Mouse (Mus musculus) heart, postnatal 4 days (tissue): ENCODE data around the gene Mlxipl. TPM values are rescaled to one million over a fixed set of nuclear protein-coding genes. Genes with fewer than 3 reads are reported as not detected.
"Not testable (repeated sequence)": the region's sequence is repeated elsewhere in the genome, so short reads cannot be mapped to it uniquely, and the experiment has no call there.

Experiments
- DNase-seq: peaks from one replicate; pipeline ENCODE4 v3.0.0; 2021
- total RNA-seq, 2 experiments: library from RNA; stranded (reverse); gene quantifications; 2 replicates each; pipeline ENCODE4 v1.2.3; 2021

Mlxipl gene
- 1 to 10 TPM; 8.4 to 9.6 TPM for total RNA-seq

DNA sequence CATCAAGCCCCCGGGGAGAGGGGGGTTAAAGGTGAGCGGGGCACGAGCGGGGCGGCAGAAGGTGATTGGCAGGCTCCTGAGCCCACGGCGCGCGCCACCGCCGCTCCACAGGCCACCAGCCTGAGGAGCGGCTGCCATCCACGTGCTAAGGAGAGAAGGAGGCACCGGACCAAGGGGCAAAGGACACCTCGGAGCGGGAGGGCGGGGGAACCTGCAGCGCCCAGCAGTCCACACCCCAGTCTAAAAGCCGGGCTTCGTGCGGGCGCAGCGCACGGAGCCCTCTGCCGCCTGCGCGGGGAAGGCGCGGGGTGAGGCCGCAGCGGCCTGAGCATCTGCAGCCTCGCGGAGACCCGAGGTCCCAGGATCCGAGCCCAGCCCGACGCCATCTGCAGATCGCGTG lies at the start of gene Mlxipl:
Mlxipl (plus strand) TSS at position 238 of the 400 bp plus-strand sequence.
- DNase-seq: no peak

DNA sequence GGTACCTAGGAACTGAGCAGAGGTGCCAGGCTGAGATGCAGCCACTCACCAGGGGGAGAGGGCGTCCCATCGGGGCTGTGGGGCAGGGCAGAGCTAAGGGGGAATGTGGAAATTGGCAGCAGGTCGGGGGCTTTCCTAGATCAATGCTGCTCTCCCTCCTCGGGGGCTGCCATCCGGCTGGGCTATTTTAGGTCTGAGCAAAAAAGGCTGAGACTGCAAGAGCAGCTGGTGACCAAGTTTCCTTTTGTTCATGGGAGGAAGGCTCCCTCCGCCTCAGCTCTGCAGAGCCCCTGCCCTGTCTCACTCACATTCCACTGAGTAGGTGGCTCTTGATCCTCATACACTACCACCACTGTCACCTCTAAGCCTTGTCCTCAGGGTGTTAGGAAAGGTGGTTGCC lies 49.6 kb upstream of the Mlxipl start:
- DNase-seq: no peak

DNA sequence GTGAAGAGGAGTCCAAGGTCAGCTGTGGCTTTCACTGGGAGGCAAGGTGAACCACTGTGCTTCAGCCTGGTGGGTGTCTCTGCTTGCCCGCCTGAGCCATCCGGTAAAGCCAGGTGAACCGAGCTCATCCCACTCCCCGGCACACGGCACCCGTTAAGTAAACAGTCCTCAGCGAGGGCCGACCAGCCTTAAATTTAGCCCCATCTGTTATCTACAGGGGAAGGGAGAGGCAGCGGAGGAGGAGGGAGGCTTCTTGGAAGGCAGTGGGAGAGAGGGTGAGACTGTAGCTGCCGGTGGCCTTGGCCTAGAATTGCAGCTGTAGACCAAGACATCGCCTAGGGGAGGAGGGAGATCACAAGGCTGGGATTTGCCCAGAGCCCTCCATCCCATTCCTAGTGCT lies 48.9 kb upstream of the Mlxipl start:
- no peak for DNase-seq

DNA sequence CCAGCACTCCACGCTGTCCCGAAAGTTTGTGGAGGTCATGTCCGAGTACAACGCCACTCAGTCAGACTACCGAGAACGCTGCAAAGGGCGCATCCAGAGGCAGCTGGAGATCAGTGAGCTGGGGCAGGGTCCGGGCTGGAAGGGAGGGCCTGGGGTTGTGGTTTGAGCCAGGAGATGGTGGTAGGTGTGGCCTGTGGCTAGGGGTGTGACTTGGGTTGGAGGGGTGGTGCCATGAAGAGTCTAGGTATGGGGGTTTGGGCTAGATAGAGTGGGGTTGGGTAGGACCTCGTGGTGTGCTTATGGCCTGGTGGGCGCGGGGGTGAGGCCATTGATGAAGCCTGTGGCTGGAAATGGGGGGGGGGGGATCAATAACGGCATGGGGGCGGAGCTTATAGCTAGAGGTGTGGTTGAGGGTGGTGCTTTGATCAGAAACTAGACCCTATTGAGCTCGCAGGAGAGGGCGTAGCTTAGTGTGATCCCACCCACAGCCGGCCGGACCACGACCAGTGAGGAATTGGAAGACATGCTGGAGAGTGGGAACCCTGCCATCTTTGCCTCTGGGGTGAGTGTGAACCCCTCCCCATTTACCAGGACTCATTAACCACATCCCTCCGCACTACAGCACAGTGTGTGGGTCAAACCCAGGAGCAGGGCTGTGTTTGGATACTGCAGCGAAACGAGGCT lies 47.4 kb upstream of the Mlxipl start:
- no peak for DNase-seq

DNA sequence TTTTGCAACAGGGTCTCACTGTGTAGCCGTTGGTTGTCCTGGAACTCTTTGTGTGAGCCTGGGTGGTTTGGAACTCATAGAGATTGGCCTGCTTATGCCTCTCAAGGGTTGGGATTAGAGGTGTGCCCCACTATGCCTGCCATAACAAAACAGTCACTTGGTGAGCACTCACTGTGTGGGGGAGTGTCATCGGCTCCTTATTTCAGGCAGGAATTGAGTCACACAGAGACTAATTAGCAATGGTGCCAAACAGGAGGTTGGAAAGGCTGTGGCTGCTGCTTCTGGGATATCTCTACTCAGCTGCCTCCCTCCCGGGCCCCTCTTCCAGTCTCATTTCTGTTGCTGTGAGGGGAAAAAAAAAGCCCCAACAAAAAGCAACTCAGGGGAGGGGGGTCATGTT lies 45.1 kb upstream of the Mlxipl start:
- DNase-seq: no peak

DNA sequence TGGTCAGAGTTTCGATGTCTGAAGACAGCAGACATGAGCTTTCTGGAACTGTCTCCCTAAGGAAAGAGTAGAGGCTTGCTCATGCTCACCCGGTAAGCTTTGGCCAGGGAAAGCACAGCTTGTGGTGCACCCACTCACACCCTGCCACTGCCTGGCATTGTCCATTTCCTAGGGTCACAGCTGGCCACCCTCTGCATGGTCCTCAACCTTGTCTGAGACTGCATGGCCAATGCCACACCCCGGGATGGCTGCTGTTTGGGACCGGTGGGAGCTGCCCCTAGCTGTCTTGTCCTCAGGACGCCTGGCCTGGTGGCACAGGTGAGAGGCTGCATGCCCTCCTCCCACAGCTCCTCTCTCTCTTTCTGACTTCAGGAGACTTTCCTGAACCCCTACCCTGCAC lies 41.2 kb upstream of the Mlxipl start:
- no peak for DNase-seq

DNA sequence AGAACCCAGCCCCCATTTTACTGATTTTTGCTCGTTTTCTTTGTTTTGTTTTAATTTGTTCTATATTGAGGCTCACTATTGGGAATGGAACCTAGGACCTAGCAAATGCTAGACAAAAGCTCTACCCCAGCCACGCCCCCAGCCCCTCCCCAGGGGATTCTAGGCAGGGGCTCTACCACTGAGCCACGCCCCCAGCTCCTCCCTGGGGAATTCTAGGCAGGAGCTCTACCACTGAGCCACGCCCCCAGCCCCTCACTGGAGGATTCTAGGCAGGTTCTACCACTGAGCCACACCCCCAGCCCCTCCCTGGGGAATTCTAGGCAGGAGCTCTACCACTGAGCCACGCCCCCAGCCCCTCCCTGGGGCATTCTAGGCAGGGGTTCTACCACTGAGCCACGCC lies 40.4 kb upstream of the Mlxipl start:
- not testable (repeated sequence) for DNase-seq

DNA sequence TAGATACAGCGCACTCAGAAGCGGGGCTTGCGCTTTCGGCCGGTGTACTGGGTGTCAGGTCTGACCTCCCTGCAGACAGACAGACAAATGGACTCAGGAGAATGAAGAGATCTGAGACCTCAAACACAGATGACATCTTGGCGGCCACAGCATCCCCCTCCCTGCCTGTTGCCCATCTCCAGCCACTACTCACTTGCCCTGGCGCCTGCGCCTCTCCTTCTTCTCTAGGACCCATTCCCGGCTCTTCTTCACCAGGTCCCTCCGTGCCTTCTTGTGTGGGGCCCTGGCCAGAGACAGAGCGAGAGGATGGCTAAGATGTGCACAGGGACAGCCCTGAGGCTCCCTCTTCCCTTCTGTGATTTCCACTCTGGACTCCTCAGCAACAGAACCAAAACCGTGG lies 36.3 kb upstream of the Mlxipl start:
- no peak for DNase-seq

DNA sequence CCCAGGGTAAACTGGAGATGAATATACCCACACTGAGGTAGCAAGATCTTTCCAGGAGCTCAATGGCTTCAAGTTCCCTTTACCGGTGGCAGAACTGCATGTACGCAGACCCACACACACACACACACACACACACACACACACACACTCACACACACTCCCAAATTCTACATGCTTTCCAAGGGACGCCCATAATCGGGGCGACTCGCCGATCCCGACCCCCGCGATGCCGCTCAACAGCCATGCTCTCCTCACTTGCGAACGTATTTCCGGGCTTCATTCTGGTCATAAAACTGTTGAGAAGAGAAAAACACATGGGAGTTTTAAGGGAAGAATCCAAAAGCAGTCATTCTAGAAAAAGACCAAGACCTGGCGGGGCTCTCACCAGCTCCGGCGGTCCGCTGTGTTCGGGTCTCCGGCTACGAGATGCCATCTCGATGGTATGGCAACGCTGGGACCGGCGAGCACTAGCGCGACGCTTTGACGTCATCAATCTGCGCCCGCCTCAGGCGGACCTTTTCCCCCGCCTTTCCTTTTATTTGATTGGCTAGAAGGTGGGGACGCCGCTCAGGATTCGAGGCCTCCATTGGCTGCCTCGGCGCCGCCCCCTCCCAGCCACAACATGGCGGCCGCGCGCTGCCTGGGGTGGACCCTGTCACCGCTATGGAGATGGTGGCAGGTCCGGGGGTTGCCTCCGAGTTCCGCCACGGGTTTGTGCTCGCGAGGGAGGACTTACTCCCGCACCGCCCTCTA lies 25.9 kb upstream of the Mlxipl start, which contains the start of gene Dnajc30:
Dnajc30 (plus strand) TSS at position 574 of the 753 bp plus-strand sequence.
- DNase-seq: peak; percentile 98

DNA sequence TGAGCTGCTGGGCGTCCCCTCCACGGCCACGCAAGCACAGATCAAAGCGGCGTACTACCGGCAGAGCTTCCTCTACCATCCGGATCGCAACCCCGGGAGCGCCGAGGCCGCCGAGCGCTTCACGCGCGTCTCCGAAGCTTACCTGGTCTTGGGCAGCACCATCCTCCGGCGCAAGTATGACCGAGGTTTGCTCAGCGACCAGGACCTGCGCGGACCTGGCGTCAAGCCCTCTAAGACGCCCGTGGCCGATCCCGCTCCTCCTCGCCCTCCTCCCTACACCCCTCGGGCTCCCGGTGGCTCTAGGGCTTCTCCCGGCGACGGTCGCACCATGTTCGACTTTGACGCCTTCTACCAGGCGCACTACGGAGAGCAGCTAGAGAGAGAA lies 25.3 kb upstream of the Mlxipl start:
- no peak for DNase-seq

DNA sequence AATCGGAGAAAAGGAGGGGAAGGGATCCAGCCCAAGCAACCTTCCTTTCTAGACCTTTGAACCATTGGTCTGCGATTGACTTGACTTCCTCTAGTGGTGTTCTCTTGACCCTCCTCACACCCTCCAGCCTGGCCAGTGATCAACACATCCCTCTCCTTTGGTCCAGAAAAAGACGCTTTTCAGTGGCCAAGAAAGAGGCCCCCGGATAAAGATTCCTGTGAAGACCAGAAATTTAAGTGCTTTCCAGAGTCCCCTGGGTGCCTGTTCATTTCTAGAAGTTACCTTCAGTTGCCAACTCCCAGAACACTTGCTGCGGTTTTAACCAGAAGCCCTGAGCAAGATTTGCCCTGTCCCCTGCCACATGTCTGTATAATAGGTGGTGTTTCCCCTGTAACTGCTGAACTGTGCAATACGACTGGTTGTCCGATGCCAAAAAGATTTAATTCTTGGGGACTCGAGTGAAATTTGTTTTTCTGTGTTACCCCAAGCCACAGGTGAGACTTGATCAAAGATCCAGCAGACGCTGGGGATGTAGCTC lies 24.7 kb upstream of the Mlxipl start, which contains the start of gene Bud23:
Bud23 (minus strand) TSS at position 51 of the 538 bp plus-strand sequence.
- DNase-seq: not testable (repeated sequence)

DNA sequence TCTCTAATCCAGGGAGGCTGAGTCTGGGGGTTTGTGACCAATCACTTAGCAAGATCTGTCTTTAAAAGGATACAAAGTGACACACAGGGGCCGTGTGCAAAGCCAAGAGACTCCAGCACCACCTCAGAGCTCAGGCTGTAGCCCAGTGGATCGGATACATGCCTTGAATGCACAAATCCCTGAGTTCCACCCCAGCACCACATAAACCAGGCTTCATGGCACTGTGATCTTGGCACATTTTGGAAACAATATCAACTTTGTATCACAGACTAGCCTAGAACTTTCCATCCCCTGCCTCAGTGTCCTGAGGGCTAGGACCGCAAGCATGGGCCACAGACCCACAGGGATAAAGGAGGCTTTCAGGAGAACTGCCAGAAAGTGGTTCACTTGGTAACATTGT lies 23.7 kb upstream of the Mlxipl start:
- no peak for DNase-seq

DNA sequence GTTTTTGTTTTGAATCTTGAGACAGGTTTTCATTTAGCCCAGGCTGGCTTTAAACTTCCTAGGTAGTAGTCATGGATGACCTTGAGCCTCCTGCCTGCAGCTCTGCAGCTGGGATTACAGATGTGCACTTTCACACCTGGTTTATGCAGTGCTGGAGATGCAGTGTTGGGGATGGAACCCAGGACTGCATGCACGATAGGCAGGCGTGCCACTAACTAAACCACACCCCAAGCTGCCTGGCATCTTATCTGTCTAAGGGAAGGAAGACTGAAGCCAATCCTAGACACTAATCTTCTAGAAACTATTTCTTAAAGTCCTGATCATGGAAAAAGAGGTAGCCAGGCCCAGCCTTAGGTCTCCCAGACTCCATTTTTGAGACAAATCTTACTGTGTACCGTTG lies 19.2 kb upstream of the Mlxipl start:
- no peak for DNase-seq

DNA sequence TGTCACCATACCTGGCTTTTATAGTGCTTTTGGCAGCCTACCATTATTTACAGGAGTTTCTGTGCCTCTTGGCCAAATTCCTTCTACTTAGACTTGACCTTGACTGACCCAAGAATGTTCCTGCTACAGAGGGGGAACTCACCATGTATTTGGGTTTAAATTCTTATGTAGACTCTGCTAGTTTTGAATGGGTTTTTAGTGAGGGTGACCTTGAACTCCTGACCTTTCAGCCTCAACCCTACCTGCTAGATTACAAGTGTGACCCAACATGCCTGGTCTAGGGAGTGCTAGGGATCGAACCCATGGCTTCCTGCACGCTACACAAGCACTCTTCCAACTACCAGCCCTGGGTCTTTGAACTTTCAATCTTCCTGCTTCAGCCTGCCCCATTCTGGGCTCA lies 17.6 kb upstream of the Mlxipl start:
- no peak for DNase-seq

DNA sequence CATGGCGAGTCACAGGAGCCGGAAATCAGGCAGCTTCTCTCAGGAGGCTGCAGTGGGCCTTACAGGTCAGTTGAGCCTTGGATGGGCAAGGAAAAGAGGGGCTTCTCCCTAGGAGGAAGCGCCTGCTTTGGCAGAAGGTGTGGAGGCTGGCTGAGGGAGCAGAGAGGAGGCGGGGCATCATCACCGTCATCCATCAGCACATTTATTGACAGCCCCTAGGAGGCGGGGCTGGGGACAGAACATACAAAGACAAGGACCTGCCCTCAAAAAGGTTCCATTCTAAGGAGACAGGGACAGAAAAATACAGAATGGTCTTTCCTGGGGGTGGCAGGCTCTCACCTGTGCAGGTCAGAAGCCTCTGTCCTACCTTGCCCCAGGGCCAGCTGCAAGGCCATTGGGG lies 17.0 kb upstream of the Mlxipl start:
- DNase-seq: no peak

DNA sequence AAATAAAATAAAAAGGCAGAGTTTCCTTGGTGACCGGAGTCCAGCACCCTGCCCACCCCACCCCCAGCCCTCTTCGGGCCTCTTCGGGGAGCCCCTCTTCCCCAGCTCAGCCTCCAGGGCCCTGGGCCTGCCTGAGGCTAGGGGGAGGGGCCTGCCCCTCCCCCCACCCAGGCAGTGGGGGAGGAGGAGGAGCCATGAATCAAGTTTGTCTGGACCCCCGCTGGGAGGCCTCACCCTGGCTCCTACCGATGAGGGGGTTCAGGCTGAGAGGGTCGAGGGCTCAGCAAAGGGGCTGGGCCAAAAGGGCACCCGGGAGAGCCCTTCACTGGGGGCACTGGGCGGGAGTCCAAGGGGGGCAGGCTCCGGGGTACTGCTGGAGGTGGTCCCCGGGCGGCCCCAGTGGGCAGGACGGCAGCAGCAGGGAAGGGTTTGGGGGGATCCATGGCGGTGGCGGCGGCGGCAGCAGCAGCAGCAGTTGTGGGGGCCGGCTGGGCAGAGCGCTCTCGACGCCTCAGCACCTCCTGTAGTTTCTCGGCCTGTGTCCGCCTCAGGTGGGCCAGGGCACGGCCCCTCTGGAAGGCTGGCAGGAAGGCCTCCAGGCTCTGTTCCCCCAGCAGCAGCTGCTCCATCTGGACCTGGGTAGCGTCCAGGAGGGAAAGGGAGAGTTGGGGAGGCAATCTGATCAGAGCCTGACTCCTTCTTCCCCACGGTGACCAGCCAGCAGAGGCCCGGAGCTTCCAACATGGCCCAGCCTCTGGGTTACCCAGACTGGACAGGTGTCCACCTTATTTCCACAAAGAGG lies 16.1 kb upstream of the Mlxipl start:
- no peak for DNase-seq

DNA sequence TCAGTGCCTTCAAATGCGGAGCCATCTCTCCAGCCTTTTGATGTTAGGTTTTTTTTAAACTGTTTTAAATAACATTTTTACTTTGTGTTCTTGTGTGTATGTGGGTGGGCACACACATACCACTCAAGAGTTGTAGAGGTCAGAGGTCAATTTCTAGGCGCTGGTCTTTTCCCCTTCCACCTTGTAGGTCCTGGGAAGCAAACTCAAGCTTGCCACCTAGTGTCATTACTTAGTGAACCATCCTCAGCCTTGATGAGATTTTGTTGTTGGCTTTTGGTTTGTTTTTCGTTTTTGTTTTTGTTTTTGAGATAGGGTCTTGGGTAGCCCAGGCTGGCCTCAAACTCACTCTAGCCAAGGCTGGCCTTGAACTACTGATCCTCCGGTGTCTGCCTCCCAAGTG lies 14.0 kb upstream of the Mlxipl start:
- no peak for DNase-seq

DNA sequence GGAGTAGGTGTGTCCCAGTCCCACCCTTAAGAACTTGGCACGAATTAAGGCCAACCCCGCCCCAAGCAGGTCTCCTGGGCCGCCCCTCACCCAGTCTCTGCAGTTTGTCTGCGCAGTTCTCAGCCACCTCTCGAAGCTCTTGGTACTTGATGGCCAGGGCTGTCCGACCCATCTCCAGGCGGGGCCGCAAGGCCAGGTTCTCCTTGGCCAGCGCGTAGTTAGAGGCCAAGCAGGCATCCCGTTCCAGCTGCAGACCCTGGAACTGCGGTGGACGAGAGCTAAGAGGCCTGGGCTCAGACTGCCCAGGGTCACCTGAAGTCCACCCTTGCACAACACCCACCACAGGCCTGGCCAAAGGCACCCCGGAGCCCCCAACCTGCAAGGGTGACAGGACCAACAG lies 13.3 kb upstream of the Mlxipl start:
- DNase-seq: no peak

DNA sequence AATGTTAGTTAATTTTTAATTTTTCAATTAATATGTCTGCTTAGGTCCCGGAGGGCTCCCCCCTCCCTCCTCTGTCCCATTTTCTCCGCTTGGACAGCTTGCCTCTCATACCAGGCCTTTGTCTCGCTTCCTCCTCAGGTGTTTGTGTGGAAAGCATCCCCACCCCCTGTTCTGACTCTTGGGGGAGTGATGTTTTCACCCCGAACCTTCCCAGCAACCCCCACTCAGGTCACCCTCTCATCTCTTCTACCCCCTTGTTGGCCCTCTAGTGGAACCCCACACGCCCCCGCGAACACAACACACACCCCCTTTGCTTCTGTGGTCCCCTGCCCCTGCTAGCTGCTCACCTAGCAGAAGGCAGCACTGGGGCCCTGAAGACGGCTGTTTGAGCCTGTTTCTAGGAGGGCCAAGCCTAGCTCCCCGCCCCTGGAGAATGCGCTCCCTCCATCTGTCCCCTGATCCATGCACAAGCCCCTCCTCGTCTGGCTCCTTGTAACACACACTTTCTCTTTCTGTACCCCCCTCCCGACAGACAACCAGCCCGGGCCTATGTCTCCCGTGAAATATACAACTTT lies 12.7 kb upstream of the Mlxipl start:
- no peak for DNase-seq

DNA sequence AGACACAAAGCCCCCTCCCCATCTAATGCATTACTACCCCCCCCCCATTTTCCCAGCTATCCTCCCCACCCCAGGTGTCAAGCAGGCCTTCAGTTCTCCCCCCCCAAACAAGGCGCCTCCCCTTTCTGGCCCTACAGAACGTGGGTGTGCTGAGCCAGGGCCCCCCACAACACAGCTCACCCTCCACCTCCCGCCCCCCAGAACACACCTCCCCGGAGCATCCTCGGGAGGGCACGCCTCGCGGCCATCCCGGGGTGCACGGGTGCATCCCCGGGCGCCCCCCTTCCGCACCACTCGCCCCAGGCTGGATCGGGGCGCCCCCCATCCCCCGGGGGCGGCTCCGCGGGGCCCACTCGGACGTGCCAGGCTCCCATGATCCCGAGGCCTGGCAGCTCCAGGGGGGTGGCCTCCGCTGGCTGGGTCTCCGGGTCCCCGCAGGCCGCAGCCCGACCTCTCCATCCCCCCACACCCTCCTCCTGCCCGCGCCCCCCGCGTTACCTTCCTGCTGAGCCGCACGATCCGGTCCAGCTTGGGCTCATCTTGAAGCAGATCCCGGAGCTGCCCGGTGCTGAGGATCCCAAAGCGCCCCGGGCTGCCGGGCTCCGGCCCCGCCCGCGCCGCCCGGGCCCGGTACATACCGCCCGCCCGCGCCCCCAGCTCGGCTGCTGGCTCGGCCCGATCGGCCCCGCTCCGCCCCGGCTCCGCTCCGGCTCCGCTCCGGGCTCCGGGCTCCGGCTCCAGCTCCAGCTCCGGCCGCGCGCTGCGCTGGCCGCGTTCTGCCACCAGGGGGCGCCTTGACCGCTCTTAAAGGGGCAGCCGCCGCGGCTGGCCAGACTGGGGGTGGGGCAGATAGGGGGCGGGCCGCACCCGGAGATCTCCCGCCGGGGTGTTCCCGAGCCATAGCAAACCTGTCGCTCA lies 11.9 kb upstream of the Mlxipl start, which contains the start of gene Vps37d:
Vps37d (minus strand) TSS at position 703 of the 918 bp plus-strand sequence.
- peak; percentile 98 for DNase-seq

DNA sequence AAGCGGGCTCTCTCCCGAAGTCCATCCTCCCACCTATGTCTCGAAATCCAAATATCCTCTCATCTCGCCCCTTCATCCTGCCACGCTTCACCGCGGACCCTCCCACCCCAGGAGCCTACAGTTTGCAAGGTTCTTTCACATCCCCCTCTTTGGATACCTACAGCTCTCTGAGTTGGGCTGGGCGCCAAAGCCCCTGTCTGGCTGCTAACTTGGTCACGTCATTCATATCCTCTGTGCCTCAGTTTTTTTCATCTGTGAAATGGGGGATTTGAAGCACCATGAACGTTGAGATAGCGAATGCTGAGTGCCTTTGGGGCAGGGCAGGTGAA lies 11.2 kb upstream of the Mlxipl start:
- no peak for DNase-seq

DNA sequence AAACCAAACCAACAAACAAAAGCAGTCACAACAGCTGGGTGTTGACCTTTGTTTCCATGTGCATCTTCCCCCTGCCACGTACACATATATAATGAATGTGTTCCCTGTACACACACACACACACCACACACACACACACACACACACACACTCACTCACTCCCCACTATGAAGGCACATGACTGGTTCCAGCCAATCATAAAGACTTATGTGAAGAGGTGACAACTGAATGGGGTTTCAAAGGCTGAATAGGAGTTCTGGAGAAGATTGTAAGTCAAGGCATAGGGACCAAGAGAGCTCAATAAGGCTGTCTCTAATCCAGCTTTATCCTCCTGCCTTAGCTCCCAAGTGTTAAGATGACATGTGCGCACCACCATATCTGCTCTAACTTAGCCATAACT lies 10.1 kb upstream of the Mlxipl start:
- no peak for DNase-seq
